Mouse (Mus musculus) limb, embryonic 13.5 days (tissue): ENCODE data around the gene Il23a. TPM values are rescaled to one million over a fixed set of nuclear protein-coding genes. Genes with fewer than 3 reads are reported as not detected.
A peak's percentile ranks its signal among the peaks of the same experiment; 100 is the strongest.

Experiments
- ATAC-seq: fragments of 200-750 bp; cut with Nextera tagmentation; 2 replicates; pipeline ENCODE4 v1.8.0; 2017; ENCODE audit warnings: low read depth, moderate number of reproducible peaks, moderate TSS enrichment; ENCODE audit not compliant: low FRiP score
- H3K27ac ChIP-seq: fragments of 300-500 bp; sonication (generic); 2 replicates; pipeline ENCODE4 v1.5.1; 2015; ENCODE audit warnings: inconsistent platforms, mild to moderate bottlenecking, moderate library complexity
- H3K27me3 ChIP-seq: fragments of 300-500 bp; sonication (generic); 2 replicates; pipeline ENCODE4 v1.6.1; 2015; ENCODE audit warnings: mild to moderate bottlenecking, inconsistent platforms
- H3K36me3 ChIP-seq: fragments of 300-500 bp; sonication (generic); 2 replicates; pipeline ENCODE4 v1.6.1; 2015; ENCODE audit warnings: inconsistent platforms, mild to moderate bottlenecking, moderate library complexity
- H3K4me1 ChIP-seq: fragments of 300-500 bp; sonication (generic); 2 replicates; pipeline ENCODE4 v1.6.1; 2015; ENCODE audit warnings: inconsistent platforms
- H3K4me2 ChIP-seq: fragments of 300-500 bp; sonication (generic); replicated peaks from 2 replicates; pipeline ENCODE4 v1.6.1; 2015; ENCODE audit warnings: inconsistent platforms, mild to moderate bottlenecking, moderate library complexity
- H3K4me3 ChIP-seq: fragments of 300-500 bp; sonication (generic); 2 replicates; pipeline ENCODE4 v1.5.1; 2015; ENCODE audit warnings: moderate library complexity, mild to moderate bottlenecking, inconsistent platforms
- H3K9ac ChIP-seq: fragments of 300-500 bp; sonication (generic); 2 replicates; pipeline ENCODE4 v1.6.1; 2015; ENCODE audit warnings: mild to moderate bottlenecking, inconsistent platforms
- H3K9me3 ChIP-seq: fragments of 300-500 bp; sonication (generic); 2 replicates; pipeline ENCODE4 v1.6.1; 2016; ENCODE audit warnings: inconsistent platforms
- WGBS: fragments of 180-500 bp; shearing (Covaris S2); methylation state at CpG from one replicate; pipeline ENCODE4 v1.1.7; 2015; 5-methylcytosine and 5-hydroxymethylcytosine counted together
- polyA plus RNA-seq: library from polyadenylated mRNA; unstranded; fragments of >200 nt; fragmentation: Nextera tagmentation; extraction: Ambion mirVana; gene quantifications from 2 replicates; pipeline ENCODE4 v1.2.1, GENCODE M21; 2015

The Il23a gene
- polyA plus RNA-seq: 0.18 TPM in 1 of 2 replicates, not detected in the other

DNA sequence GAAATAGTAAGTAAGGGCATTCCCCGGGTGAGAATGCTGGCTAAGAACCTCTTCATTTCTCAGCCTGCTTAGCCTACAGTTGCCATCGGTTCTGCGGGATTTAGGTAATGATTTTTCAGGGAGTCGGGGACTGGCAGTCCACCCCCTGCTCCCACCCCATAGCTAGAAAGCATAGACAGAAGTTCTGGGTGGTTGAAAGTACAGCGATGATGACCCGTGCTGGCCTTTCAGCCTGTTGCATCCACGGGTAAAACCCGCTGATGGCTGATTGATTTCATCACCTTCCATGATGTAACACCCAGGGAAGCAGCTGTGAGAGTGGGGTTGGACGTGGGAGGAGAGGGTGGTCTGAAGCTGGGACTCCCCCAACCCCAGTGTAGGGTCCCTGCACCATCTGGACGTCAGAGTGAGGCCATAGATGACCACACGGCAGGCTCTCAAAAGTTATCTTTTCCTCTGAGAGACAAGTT is at the start of gene Il23a:
Gene Il23a (minus strand): TSS at position 51 of the 470 bp plus-strand sequence.
- no peaks in the 10 kb centered on the region for H3K36me3 ChIP-seq
- no peak within 1 kb of the TSS for H3K4me3 ChIP-seq
- H3K27ac ChIP-seq: peak within 1 kb of the TSS; percentile 56; the same call in 1 of the 2 replicates
- 84% methylated on average over 11 of the region's 11 CpGs for WGBS
- H3K9ac ChIP-seq: peak within 1 kb of the TSS; percentile 25; the same call in 1 of the 2 replicates
- H3K4me1 ChIP-seq: peaks cover 18% of the 10 kb centered on the region
- no peaks in the 10 kb centered on the region for H3K27me3 ChIP-seq
- H3K4me2 ChIP-seq: peak within 1 kb of the TSS; percentile 3; the same call in 1 of the 2 replicates
- ATAC-seq: no peak
- H3K9me3 ChIP-seq: no peaks in the 10 kb centered on the region

DNA sequence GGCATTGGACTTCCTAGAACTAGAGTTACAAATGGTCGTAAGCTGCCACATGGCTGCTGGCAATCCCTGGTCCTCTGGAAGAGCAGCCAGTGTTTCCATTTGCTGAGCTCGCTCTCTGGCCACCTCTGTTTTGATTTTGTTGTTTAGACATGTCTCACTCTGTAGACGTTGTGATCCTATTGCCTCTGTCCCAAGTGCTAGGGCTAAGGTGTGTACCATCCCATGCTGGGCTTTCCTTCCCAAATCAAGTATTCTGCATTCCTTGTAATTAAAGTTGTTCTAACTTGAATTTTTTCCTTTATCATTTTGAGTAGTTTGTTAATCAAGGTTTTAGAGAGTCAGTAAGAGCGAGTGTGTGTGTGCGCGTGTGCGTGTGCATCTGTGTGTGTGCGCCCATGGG is 49.0 kb upstream of the Il23a start:
- no peak for ATAC-seq
- H3K36me3 ChIP-seq: peaks cover 34% of the 10 kb centered on the region
- H3K4me2 ChIP-seq: no peak overlapping the region
- H3K9me3 ChIP-seq: no peaks in the 10 kb centered on the region
- no peak overlapping the region for H3K27ac ChIP-seq
- 91% methylated on average over 8 of the region's 8 CpGs for WGBS
- H3K27me3 ChIP-seq: no peaks in the 10 kb centered on the region
- no peak overlapping the region for H3K9ac ChIP-seq
- H3K4me3 ChIP-seq: no peak overlapping the region
- peaks cover 8% of the 10 kb centered on the region for H3K4me1 ChIP-seq

DNA sequence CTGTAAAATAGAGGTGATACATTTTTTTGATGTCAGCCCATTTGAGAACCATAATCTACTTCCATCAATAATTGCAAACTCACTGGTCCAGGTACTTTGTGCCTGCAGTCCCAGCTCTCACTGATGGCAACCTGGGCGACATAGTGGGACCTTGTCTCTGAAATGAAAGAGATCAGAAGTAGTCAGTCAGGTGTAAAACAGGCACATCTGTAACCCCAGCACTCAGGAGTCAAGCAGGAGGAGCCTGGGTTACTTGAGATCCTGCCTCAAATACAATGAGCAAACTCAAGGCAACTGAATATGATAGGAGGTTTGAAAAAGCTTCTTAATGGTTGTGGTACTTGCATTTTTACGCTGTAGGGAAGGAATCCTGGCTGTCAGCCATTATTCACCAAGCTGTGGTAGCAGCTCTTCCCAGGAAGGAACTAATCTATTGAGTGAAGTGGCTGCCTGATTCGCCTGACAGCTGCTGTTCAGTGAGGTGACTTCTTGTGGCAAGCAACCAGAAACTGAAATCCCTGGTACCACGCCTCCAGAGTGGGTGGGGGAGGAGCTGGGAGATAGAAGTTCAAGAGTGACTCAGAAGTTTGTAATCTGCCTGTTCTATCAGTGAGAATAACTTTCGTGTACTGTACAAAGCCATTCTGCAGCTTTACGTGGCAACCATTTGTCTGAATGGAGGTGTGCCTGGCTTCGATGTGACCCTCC is 46.2 kb upstream of the Il23a start:
- Histone ChIP-seq H3K36me3 (peaks cover 7% of the 10 kb centered on the region), H3K4me3 (no peak overlapping the region), H3K9me3 (no peaks in the 10 kb centered on the region), H3K4me2 (peak overlapping the region; percentile 14; the same call in 1 of the 2 replicates), H3K27me3 (no peaks in the 10 kb centered on the region), H3K4me1 (peaks cover 8% of the 10 kb centered on the region), H3K27ac (no peak overlapping the region), H3K9ac (peak overlapping the region; percentile 8; the same call in 1 of the 2 replicates)
- ATAC-seq: peak; percentile 71
- 61% methylated on average over 7 of the region's 7 CpGs for WGBS

DNA sequence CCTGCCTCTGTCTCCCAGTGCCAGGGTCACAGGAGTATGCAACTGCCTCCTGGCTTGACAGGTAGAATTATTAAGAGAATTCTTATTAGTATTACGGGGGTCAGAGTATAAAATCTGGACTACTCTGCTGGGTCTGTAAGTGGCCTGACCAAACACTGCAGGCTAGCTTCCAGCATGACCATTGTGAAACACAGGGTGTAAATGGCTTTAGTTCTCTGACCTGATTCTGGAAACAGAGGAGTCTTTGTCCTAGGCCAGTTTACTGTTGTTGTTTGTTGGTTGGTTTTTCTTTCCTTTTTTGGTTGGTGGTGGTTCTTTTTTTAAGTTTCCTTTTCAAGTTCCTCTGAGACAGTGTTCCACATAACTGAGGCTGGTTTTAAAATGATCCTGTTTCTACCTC is 44.9 kb upstream of the Il23a start:
- no peak overlapping the region for H3K9ac ChIP-seq
- H3K4me1 ChIP-seq: peaks cover 17% of the 10 kb centered on the region
- no peak for ATAC-seq
- H3K4me2 ChIP-seq: no peak overlapping the region
- no peaks in the 10 kb centered on the region for H3K27me3 ChIP-seq
- H3K4me3 ChIP-seq: no peak overlapping the region
- no peaks in the 10 kb centered on the region for H3K9me3 ChIP-seq
- 93% methylated on average over 1 of the region's 1 CpGs for WGBS
- no peak overlapping the region for H3K27ac ChIP-seq
- peaks cover 6% of the 10 kb centered on the region; the same call in 1 of the 2 replicates for H3K36me3 ChIP-seq

DNA sequence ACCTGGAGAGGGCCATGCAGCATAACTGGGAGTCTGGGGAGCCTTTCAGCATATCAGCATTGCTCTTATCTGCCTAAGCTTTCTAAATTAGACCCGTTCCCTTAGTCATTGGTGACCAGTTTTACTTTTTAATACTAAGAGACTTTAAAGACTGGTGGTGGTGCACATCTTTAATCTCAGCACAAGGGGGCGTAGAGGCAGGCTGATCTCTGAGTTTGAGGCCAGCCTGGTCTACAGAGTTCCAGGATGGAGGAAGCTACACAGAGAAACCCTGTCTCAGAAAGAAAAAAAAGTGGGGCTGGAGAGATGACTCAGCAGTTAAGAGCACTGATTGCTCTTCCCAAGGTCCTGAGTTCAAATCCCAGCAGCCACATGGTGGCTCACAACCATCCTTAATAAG is 41.7 kb upstream of the Il23a start:
- Histone ChIP-seq H3K9ac (no peak overlapping the region), H3K27me3 (no peaks in the 10 kb centered on the region), H3K4me1 (peaks cover 24% of the 10 kb centered on the region), H3K4me2 (no peak overlapping the region), H3K4me3 (no peak overlapping the region), H3K9me3 (no peaks in the 10 kb centered on the region), H3K36me3 (0 out of 2 replicates have a peak, but pooled peaks cover 6% of the 10 kb centered on the region), H3K27ac (no peak overlapping the region)
- 89% methylated on average over 2 of the region's 2 CpGs for WGBS
- ATAC-seq: no peak

DNA sequence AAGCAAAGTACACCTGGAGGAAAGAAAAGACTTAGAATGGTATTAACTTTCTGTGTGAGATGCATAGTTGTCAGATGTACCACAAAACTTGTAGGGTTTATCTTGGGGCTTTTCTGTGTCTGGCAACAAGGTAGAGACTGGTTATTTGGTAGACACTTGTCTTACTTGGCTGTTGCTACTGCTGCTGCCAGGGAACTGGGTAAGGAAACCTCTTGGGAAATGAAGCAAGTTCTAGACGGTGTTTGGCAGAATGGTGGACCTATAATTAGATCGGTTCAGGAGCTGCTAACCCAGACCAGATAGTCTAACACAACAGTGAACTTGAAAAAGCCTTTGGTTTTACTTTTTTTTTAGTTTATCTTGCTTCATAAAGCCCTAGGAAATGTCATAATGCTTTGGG is 40.4 kb upstream of the Il23a start:
- H3K36me3 ChIP-seq: 0 out of 2 replicates have a peak, but pooled peaks cover 6% of the 10 kb centered on the region
- H3K4me3 ChIP-seq: peak overlapping the region; percentile 84
- no peaks in the 10 kb centered on the region for H3K27me3 ChIP-seq
- H3K9ac ChIP-seq: peak overlapping the region; percentile 91
- no peak for ATAC-seq
- H3K9me3 ChIP-seq: no peaks in the 10 kb centered on the region
- WGBS: 71% methylated on average over 2 of the region's 2 CpGs
- peaks cover 16% of the 10 kb centered on the region for H3K4me1 ChIP-seq
- H3K4me2 ChIP-seq: peak overlapping the region; percentile 83
- H3K27ac ChIP-seq: no peak overlapping the region

DNA sequence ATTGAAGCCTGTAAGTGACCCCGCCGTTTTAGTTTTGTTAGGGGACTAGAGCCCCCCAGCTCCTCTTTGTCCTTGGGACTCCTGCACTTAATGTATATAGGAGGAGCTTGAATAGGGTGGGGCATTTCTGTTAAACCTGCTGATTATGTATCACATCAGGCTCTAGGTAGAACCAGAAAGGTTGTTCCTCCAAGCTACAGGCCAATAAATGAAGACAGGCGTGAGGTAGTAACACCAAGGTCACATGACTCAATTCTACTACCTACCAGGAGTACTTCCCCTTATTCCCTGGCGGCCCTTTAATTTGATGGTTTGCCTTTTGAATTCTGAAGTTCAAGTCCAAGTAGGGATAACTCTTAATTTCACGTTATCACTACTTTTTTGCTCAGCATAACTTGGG is 39.9 kb upstream of the Il23a start:
- H3K27me3 ChIP-seq: no peaks in the 10 kb centered on the region
- 0 out of 2 replicates have a peak, but pooled peaks cover 6% of the 10 kb centered on the region for H3K36me3 ChIP-seq
- peak overlapping the region; percentile 91 for H3K9ac ChIP-seq
- no peak for ATAC-seq
- peak overlapping the region; percentile 85; the same call in 1 of the 2 replicates for H3K27ac ChIP-seq
- peak overlapping the region; percentile 83 for H3K4me2 ChIP-seq
- WGBS: 17% methylated on average over 5 of the region's 5 CpGs
- H3K9me3 ChIP-seq: no peaks in the 10 kb centered on the region
- peaks cover 16% of the 10 kb centered on the region for H3K4me1 ChIP-seq
- peak overlapping the region; percentile 84 for H3K4me3 ChIP-seq

DNA sequence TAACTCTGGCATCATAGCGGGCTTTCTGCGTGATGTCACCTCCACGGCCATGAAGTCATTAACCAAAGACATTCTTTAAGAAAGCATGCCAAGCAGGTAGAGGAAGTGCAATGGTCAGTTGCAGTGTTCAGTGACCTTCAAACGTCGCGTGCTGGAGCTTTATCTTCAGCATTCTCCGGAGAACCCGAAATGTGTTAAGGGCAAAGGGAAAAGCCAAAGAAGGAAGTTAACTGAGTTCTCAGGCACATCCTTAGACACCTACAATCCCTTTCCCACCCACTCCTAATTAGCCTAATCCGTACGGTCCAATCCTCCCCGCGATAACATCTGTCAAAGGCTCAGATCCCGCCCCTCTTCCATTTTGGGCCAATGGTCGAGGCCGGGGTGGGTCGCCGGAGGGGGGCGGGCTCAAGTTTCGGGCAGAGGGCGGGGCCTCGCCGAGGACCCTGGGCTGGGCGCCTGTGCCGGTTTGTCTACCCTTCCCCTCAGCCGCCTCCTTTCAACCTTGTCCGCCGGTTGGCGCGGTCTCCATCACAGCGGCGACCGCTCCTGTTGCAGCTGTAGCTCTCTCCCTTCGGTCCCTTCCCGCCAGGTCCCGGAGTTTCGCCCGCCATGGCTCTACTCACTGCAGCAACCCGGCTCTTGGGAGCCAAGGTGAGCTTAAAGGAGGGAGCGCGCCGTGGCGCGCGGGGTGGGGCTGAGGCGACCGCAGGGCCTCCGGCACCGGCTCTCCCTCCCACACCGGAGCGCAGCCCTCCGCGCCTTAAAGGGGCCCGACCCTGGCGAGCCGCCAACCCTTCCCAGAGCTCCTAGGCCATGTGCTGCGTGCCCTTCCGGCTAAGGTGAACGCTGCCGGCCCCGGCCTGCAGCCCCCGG is 39.0 kb upstream of the Il23a start, which contains the start of gene Cs:
Gene Cs (plus strand): TSS at position 429 of the 876 bp plus-strand sequence.
- peak within 1 kb of the TSS; percentile 84 for H3K4me3 ChIP-seq
- WGBS: 1% methylated on average over 61 of the region's 61 CpGs
- H3K9ac ChIP-seq: peak within 1 kb of the TSS; percentile 91
- H3K27me3 ChIP-seq: no peaks in the 10 kb centered on the region
- H3K4me1 ChIP-seq: peaks cover 16% of the 10 kb centered on the region
- no peaks in the 10 kb centered on the region for H3K9me3 ChIP-seq
- 0 out of 2 replicates have a peak, but pooled peaks cover 6% of the 10 kb centered on the region for H3K36me3 ChIP-seq
- H3K27ac ChIP-seq: peak within 1 kb of the TSS; percentile 85
- ATAC-seq: peak; percentile 98
- H3K4me2 ChIP-seq: peak within 1 kb of the TSS; percentile 83

DNA sequence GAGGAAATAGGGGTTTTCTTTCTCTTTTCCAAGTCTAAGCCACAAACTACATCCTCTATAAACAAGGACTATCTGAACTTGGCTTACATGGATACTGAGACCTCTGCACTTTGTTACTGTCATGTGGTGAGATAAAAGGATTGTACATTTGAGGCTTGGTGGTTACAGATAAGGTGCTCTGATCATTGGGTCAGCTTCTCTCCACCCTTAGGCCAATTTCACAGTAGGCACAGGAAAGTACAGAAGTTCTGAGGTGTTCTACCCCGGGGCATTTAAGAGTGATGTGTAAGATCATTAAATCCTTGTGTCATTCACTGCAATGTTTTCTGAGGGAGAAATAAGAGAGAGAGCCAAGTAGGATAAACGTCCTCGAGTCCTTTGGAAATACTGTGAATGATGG is 38.0 kb upstream of the Il23a start:
- WGBS: 86% methylated on average over 3 of the region's 3 CpGs
- ATAC-seq: no peak
- Histone ChIP-seq H3K4me2 (peak overlapping the region; percentile 67), H3K27me3 (no peaks in the 10 kb centered on the region), H3K27ac (peak overlapping the region; percentile 85; the same call in 1 of the 2 replicates), H3K9me3 (no peaks in the 10 kb centered on the region), H3K36me3 (0 out of 2 replicates have a peak, but pooled peaks cover 6% of the 10 kb centered on the region), H3K4me1 (peaks cover 16% of the 10 kb centered on the region), H3K4me3 (peak overlapping the region; percentile 84), H3K9ac (peak overlapping the region; percentile 65)

DNA sequence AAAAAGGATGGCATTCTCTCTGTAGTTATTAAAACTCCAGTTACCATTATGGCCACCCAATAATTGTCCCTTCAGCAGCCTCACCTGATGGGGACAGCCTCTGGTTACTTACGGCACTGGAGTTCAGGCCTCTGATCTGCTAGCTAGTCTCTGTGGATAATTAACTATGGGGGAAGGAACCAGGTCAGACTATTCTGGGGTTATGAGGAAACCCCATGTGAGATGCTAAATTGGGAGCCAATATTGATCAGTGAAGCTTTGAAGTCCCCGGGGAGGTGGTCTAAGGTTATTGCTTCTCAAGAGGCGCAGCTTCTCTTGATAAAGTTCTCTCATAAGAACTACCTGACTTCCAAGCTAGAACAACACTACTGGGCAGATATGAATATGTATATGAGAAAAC is 37.6 kb upstream of the Il23a start:
- H3K27me3 ChIP-seq: no peaks in the 10 kb centered on the region
- ATAC-seq: no peak
- no peak overlapping the region for H3K9ac ChIP-seq
- H3K27ac ChIP-seq: no peak overlapping the region
- H3K4me2 ChIP-seq: no peak overlapping the region
- peaks cover 16% of the 10 kb centered on the region for H3K4me1 ChIP-seq
- H3K9me3 ChIP-seq: no peaks in the 10 kb centered on the region
- WGBS: 91% methylated on average over 3 of the region's 3 CpGs
- H3K36me3 ChIP-seq: 0 out of 2 replicates have a peak, but pooled peaks cover 6% of the 10 kb centered on the region
- H3K4me3 ChIP-seq: no peak overlapping the region

DNA sequence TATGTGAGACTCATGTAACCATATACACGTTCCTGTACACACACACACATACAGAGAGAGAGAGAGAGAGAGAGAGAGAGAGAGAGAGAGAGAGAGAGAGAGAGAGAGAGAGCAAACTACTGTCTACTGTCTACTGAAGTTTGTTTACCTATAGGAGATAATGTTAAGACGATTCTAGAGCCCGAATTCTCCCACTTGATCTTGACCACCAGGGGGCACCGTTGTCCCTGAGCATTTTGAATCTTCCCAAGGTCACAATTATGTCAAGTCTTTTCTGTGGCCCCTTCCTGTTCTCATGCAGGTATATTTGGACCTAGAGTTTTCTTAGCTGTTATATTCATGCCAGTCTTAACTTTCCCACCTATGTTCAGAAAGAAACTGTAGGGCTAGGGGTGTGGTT is 37.0 kb upstream of the Il23a start:
- 0% methylated on average over 4 of the region's 4 CpGs for WGBS
- Histone ChIP-seq H3K27me3 (no peaks in the 10 kb centered on the region), H3K4me3 (no peak overlapping the region), H3K9me3 (no peaks in the 10 kb centered on the region), H3K36me3 (0 out of 2 replicates have a peak, but pooled peaks cover 6% of the 10 kb centered on the region), H3K4me1 (peaks cover 16% of the 10 kb centered on the region), H3K9ac (no peak overlapping the region), H3K4me2 (no peak overlapping the region), H3K27ac (no peak overlapping the region)
- ATAC-seq: no peak
